Mouse (Mus musculus) neutrophil, adult 83 days (primary cell): Measurements from ENCODE around the gene Olfr384. TPM values are rescaled to one million over a fixed set of nuclear protein-coding genes. Genes with fewer than 3 reads are reported as not detected.

Experiments
- total RNA-seq, 2 experiments: library from RNA; stranded (reverse); gene quantifications; one replicate each; pipeline ENCODE4 v1.2.4; 2023

The Olfr384 gene
- total RNA-seq = not detected

DNA sequence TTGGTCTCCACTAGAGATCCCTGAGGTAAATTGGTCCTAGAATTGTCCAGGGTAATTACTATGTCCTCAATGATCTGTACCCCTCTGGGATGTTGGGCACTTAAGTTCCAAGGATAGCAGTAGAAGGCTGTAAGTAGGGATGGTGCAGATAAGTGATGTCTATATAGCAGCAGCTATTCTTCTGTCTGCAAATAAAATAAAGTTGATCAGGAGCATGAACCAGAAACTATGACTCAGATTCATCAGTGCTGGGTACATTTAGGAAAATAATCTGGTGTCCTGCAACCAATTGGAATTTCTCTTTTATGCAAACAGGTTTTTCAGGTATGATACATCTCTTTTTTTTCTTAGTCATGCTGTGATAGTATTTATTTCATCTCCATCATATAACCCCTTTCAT lies at the start of gene Olfr384:
Gene Olfr384 (plus strand): TSS at position 301 of the 400 bp plus-strand sequence.

DNA sequence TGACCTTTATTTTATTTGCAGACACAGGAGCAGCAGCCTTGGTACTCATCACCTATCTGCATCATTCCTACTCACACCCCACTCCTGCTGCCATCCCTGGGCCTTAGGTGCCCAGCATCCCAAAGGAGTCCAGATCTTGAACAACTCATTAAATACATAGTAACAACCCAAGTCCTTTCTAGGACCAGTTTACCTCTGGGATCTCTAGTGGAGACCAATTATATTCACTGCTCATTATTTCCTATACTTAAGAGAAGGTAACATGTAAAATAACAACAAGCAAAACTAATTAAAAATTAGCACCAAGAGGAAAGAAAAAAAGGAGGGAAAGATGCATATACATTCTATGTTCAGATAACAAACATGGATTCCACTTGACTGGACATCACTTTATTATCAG lies 5.5 kb upstream of the Olfr384 start, which contains the start of gene Olfr385:
Gene Olfr385 (minus strand): TSS at position 101 of the 400 bp plus-strand sequence.

Other genes with a start within 250 kb of the Olfr384 start
- not detected for gene Olfr20, start 247.8 kb upstream of the Olfr384 start, total RNA-seq
- gene Olfr376, start 227.3 kb upstream of the Olfr384 start, total RNA-seq = not detected
- gene Olfr1, start 199.0 kb upstream of the Olfr384 start, total RNA-seq = not detected
- gene Olfr378, start 170.1 kb upstream of the Olfr384 start, total RNA-seq = not detected
- not detected for gene Olfr380, start 141.1 kb upstream of the Olfr384 start, total RNA-seq
- not detected for gene Olfr381, start 107.0 kb upstream of the Olfr384 start, total RNA-seq
- not detected for gene Olfr382, start 81.4 kb upstream of the Olfr384 start, total RNA-seq
- gene Olfr385, start 5.6 kb upstream of the Olfr384 start, total RNA-seq = not detected
- gene Zfp735, start 90.2 kb downstream of the Olfr384 start, total RNA-seq = not detected
- not detected for gene Olfr389, start 182.1 kb downstream of the Olfr384 start, total RNA-seq
- gene Olfr390, start 184.4 kb downstream of the Olfr384 start, total RNA-seq = not detected
- gene Olfr391-ps, start 204.5 kb downstream of the Olfr384 start, total RNA-seq = not detected
- gene Olfr392, start 218.5 kb downstream of the Olfr384 start, total RNA-seq = not detected